Mouse (Mus musculus) limb, embryonic 14.5 days (tissue): ENCODE measurements around the gene Gipc2. TPM values are rescaled to one million over a fixed set of nuclear protein-coding genes. Genes with fewer than 3 reads are reported as not detected.

Experiments used
- ATAC-seq: fragments of 200-750 bp; cut with Nextera tagmentation; 2 replicates; pipeline ENCODE4 v1.8.0; 2017; ENCODE audit warnings: low read depth, moderate number of reproducible peaks, moderate TSS enrichment; ENCODE audit not compliant: low FRiP score
- DNase-seq: peaks from one replicate; pipeline ENCODE4 v3.0.0-alpha.2; 2015; ENCODE audit warnings: low spot score
- H3K27ac ChIP-seq: fragments of 300-500 bp; sonication (generic); replicated peaks from 2 replicates; pipeline ENCODE4 v1.5.1; 2014; ENCODE audit warnings: low read depth, mild to moderate bottlenecking, low read length, moderate library complexity, mixed read lengths
- H3K27me3 ChIP-seq: fragments of 300-500 bp; sonication (generic); 2 replicates; pipeline ENCODE4 v1.6.1; 2014; ENCODE audit warnings: low read length, mixed read lengths; ENCODE audit not compliant: control insufficient read depth, insufficient read depth
- H3K36me3 ChIP-seq: fragments of 300-500 bp; sonication (generic); 2 replicates; pipeline ENCODE4 v1.6.1; 2014; ENCODE audit warnings: mild to moderate bottlenecking, low read length, moderate library complexity, mixed read lengths; ENCODE audit not compliant: control insufficient read depth, insufficient read depth
- H3K4me1 ChIP-seq: fragments of 300-500 bp; sonication (generic); 2 replicates; pipeline ENCODE4 v1.6.1; 2014; ENCODE audit warnings: antibody characterized with exemption, low read length, mixed read lengths; ENCODE audit not compliant: control insufficient read depth, insufficient read depth
- H3K4me2 ChIP-seq: fragments of 300-500 bp; sonication (generic); replicated peaks from 2 replicates; pipeline ENCODE4 v1.6.1; 2014; ENCODE audit warnings: low read depth, mild to moderate bottlenecking, low read length, moderate library complexity; ENCODE audit not compliant: severe bottlenecking
- H3K4me3 ChIP-seq: fragments of 300-500 bp; sonication (generic); replicated peaks from 2 replicates; pipeline ENCODE4 v1.5.1; 2014; ENCODE audit warnings: low read length
- H3K9ac ChIP-seq: fragments of 300-500 bp; sonication (generic); 2 replicates; pipeline ENCODE4 v1.6.1; 2014; ENCODE audit warnings: mild to moderate bottlenecking, low read depth, low read length, moderate library complexity; ENCODE audit not compliant: severe bottlenecking
- H3K9me3 ChIP-seq: fragments of 300-500 bp; sonication (generic); 2 replicates; pipeline ENCODE4 v1.6.1; 2016; ENCODE audit warnings: low read length; ENCODE audit not compliant: control insufficient read depth
- POLR2A ChIP-seq: fragments of 200-500 bp; IDR thresholded peaks from 2 replicates; pipeline ENCODE4 v1.8.0; 2012; ENCODE audit warnings: inconsistent platforms, mild to moderate bottlenecking, moderate library complexity, borderline replicate concordance; ENCODE audit not compliant: insufficient read depth, insufficient read length; ENCODE audit errors: extremely low read depth
- WGBS: fragments of 180-500 bp; shearing (Covaris S2); extraction: QIAGEN DNeasy Blood & Tissue Kit; methylation state at CpG from one replicate; pipeline ENCODE4 v1.1.7; 2014; 5-methylcytosine and 5-hydroxymethylcytosine counted together
- polyA plus RNA-seq, 2 experiments: library from polyadenylated mRNA; depleted of rRNA in 1 of 2; stranded (reverse) in 1 of 2; unstranded in 1 of 2; fragments of >200 nt; fragmentation: Nextera tagmentation in 1 of 2; extraction: Ambion mirVana in 1 of 2; gene quantifications; 2 replicates each; pipeline versions ENCODE4 v1.2.1 to v1.2.3; 2012 to 2014

Gipc2 gene
- polyA plus RNA-seq, 2 experiments: 2.6 to 4.3 TPM

GRCm38 (mm10) chr3:152122101-152122500, 43.9 kb downstream of the Gipc2 start:
- Histone ChIP-seq H3K4me2 (no peak overlapping the region), H3K36me3 (no peaks in the 10 kb centered on the region), H3K27ac (no peak overlapping the region), H3K4me1 (no peaks in the 10 kb centered on the region), H3K4me3 (no peak overlapping the region), H3K9me3 (no peaks in the 10 kb centered on the region), H3K27me3 (no peaks in the 10 kb centered on the region), H3K9ac (no peak overlapping the region)
- ATAC-seq (no peak), DNase-seq (peak; percentile 54)
- TF ChIP-seq POLR2A: no peak
- WGBS: 38% methylated on average over 6 of the region's 6 CpGs

GRCm38 (mm10) chr3:152121169-152122009, 44.6 kb downstream of the Gipc2 start:
- no peaks in the 10 kb centered on the region for H3K9me3 ChIP-seq
- no peak overlapping the region for H3K27ac ChIP-seq
- ATAC-seq: no peak

DNA sequence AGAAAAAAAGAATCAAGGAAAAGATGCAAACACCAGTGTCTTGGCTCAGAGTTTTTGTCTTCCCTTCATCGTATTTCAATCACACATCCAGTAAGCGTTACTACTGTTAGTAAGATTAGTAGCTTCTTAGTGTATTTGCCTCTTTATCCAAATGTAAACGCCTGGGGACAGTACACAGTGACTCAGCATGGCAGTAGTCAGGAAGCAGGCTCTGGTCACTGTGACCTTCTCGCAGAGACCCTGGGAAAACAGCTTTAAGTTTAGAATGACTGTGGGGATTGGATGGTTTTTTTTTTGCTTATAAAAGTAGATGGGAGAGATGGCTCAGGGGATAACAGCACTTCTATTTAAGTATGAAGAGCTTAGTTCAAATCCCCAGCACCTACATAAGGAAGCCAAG, 46.0 kb downstream of the Gipc2 start:
- DNase-seq (no peak), ATAC-seq (no peak)
- no peak overlapping the region for H3K9ac ChIP-seq
- no peaks in the 10 kb centered on the region for H3K27me3 ChIP-seq
- no peak overlapping the region for H3K4me2 ChIP-seq
- H3K4me1 ChIP-seq: peaks cover under 1% of the 10 kb centered on the region; the same call in 1 of the 2 replicates
- H3K36me3 ChIP-seq: no peaks in the 10 kb centered on the region
- 70% methylated on average over 4 of the region's 4 CpGs for WGBS
- no peak overlapping the region for H3K27ac ChIP-seq
- TF ChIP-seq POLR2A: no peak
- no peaks in the 10 kb centered on the region for H3K9me3 ChIP-seq
- no peak overlapping the region for H3K4me3 ChIP-seq

More at GRCm38 (mm10) chr3:152121169-152122009, 44.6 kb downstream of the Gipc2 start:
- H3K4me3 ChIP-seq: no peak overlapping the region
- H3K36me3 ChIP-seq: no peaks in the 10 kb centered on the region
- 75% methylated on average over 11 of the region's 11 CpGs for WGBS
- H3K4me2 ChIP-seq: no peak overlapping the region
- no peak for DNase-seq
- no peaks in the 10 kb centered on the region for H3K4me1 ChIP-seq
- no peak for TF ChIP-seq POLR2A
- H3K27me3 ChIP-seq: no peaks in the 10 kb centered on the region
- H3K9ac ChIP-seq: no peak overlapping the region

- Histone ChIP-seq H3K27me3 (no peaks in the 10 kb centered on the region), H3K4me3 (no peak overlapping the region), H3K36me3 (no peaks in the 10 kb centered on the region), H3K4me2 (no peak overlapping the region), H3K9ac (no peak overlapping the region), H3K27ac (no peak overlapping the region), H3K4me1 (peaks cover 11% of the 10 kb centered on the region), H3K9me3 (no peaks in the 10 kb centered on the region)
- no peak for DNase-seq
- TF ChIP-seq POLR2A: no peak
- 94% methylated on average over 3 of the region's 3 CpGs for WGBS
- no peak for ATAC-seq
Observed at GRCm38 (mm10) chr3:152117941-152118340, 48.1 kb downstream of the Gipc2 start.

GRCm38 (mm10) chr3:152116140-152116539, 49.9 kb downstream of the Gipc2 start:
- Histone ChIP-seq H3K9me3 (no peaks in the 10 kb centered on the region), H3K27me3 (no peaks in the 10 kb centered on the region), H3K4me1 (peaks cover 14% of the 10 kb centered on the region), H3K9ac (no peak overlapping the region), H3K4me3 (no peak overlapping the region), H3K4me2 (no peak overlapping the region), H3K27ac (no peak overlapping the region), H3K36me3 (no peaks in the 10 kb centered on the region)
- DNase-seq: no peak
- no peak for ATAC-seq
- 79% methylated on average over 3 of the region's 3 CpGs for WGBS
- no peak for TF ChIP-seq POLR2A
